Mouse (Mus musculus) small intestine, adult 2 months (tissue): ENCODE results near the gene Snx5. TPM values are rescaled to one million over a fixed set of nuclear protein-coding genes. Genes with fewer than 3 reads are reported as not detected.

Experiments used
- H3K27ac ChIP-seq: fragments of 200-500 bp; 2 replicates; pipeline ENCODE4 v1.5.1; 2012; ENCODE audit warnings: low read depth, low read length, control low read depth, inconsistent platforms; ENCODE audit not compliant: insufficient read depth
- H3K27me3 ChIP-seq: fragments of 200-500 bp; 2 replicates; pipeline ENCODE4 v1.6.1; 2012; ENCODE audit warnings: mild to moderate bottlenecking, moderate library complexity, low read length, inconsistent platforms; ENCODE audit not compliant: control insufficient read depth, insufficient read depth
- H3K36me3 ChIP-seq: fragments of 200-500 bp; 2 replicates; pipeline ENCODE4 v1.6.1; 2012; ENCODE audit warnings: mild to moderate bottlenecking, low read length, control low read depth, inconsistent platforms; ENCODE audit not compliant: control insufficient read depth, insufficient read depth
- H3K4me1 ChIP-seq: fragments of 200-500 bp; 2 replicates; pipeline ENCODE4 v1.6.1; 2012; ENCODE audit warnings: low read length, inconsistent platforms, mixed read lengths; ENCODE audit not compliant: control insufficient read depth, insufficient read depth, insufficient read length
- H3K4me3 ChIP-seq: fragments of 200-500 bp; 2 replicates; pipeline ENCODE4 v1.5.1; 2012; ENCODE audit warnings: low read depth, mild to moderate bottlenecking, control low read depth, inconsistent platforms, low read length, moderate library complexity
- CTCF ChIP-seq: fragments of 200-500 bp; IDR thresholded peaks from 2 replicates; pipeline ENCODE4 v1.5.1; 2012; ENCODE audit warnings: low read depth, mild to moderate bottlenecking, control low read depth, inconsistent platforms, low read length, moderate library complexity, mixed read lengths; ENCODE audit not compliant: insufficient replicate concordance, insufficient read length; ENCODE audit errors: extremely low read depth
- POLR2A ChIP-seq: fragments of 200-500 bp; IDR thresholded peaks from 2 replicates; pipeline ENCODE4 v1.6.1; 2012; ENCODE audit warnings: low read depth, mild to moderate bottlenecking, control low read depth, inconsistent platforms, low read length, moderate library complexity
- WGBS: fragments of 180-500 bp; shearing (Covaris S2); methylation state at CpG from one replicate; pipeline ENCODE4 v1.1.7; 2018; 5-methylcytosine and 5-hydroxymethylcytosine counted together
- polyA plus RNA-seq: library from polyadenylated mRNA; depleted of rRNA; stranded (reverse); fragments of >200 nt; gene quantifications from 2 replicates; pipeline ENCODE4 v1.2.3, GENCODE M21; 2012

Snx5 gene
- polyA plus RNA-seq, 1 experiment: 36.0 TPM

DNA sequence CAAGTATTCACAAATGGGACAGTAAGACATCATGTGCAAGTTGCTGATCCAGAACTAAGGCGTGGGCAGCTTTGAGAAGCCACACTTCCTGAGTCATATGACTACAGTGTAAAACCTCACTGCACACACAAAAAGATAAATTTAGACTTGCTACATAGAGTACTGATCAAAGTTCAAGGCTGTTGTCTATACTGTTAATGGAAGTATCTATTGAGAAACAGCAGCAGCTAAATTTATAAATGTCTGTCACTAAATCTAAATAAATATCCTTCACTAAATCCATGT lies 3.0 kb downstream of the Snx5 start:
- Histone ChIP-seq H3K4me3 (no peak overlapping the region), H3K27me3 (no peaks in the 10 kb centered on the region), H3K4me1 (peaks cover 6% of the 10 kb centered on the region; the same call in 1 of the 2 replicates), H3K27ac (peak overlapping the region; percentile 69; the same call in 1 of the 2 replicates), H3K36me3 (peaks cover 6% of the 10 kb centered on the region; the same call in 1 of the 2 replicates)
- TF ChIP-seq POLR2A (no peak), CTCF (no peak)
- WGBS: 9% methylated on average over 1 of the region's 1 CpGs

DNA sequence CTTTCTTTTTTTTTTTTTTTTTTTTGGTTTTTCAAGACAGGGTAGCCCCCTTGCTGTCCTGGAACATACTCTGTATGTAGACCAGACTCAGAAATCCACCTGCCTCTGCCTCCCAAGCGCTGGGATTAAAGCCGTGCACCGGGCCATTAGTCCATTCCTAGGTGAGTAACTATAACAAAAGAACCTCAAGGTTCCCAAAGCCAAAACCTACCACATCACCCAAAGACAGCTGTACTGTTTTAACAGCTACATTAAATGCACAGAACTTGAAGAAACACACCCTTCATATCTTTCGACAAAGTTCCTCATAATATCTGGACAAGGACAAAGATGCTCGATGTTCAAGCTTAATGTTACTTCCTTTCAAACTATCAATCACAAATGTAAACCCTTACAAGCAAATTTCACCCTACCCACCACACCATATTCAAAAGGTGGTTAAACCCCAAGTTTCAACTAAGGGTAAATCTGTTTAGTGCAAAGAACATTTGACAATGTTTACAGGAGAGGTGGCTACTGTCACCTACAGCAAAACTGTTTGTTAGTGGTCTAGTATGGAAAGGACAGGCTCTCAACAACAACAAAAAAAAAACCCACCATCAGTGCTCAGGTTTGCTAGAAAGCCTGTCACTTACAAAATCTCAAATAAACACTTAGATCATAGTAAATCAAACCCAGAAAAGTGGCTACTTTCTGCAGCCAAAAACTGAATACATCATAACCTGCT lies 3.5 kb downstream of the Snx5 start:
- no peak overlapping the region for H3K4me3 ChIP-seq
- peak overlapping the region; percentile 69 for H3K27ac ChIP-seq
- 28% methylated on average over 5 of the region's 5 CpGs for whole genome bisulfite sequencing

GRCm38 (mm10) chr2:144265916-144266683 lies 4.6 kb downstream of the Snx5 start:
- H3K4me1 ChIP-seq: peaks cover 6% of the 10 kb centered on the region; the same call in 1 of the 2 replicates
- 38% methylated on average over 4 of the region's 4 CpGs for WGBS
- H3K27me3 ChIP-seq: no peaks in the 10 kb centered on the region
- TF ChIP-seq CTCF (no peak), POLR2A (no peak)
- peaks cover 6% of the 10 kb centered on the region; the same call in 1 of the 2 replicates for H3K36me3 ChIP-seq
- H3K4me3 ChIP-seq: no peak overlapping the region
- H3K27ac ChIP-seq: no peak overlapping the region

More for the DNA sequence above, 3.5 kb downstream of the Snx5 start:
- H3K27me3 ChIP-seq: no peaks in the 10 kb centered on the region
- peaks cover 6% of the 10 kb centered on the region; the same call in 1 of the 2 replicates for H3K36me3 ChIP-seq
- H3K4me1 ChIP-seq: peaks cover 6% of the 10 kb centered on the region; the same call in 1 of the 2 replicates
- TF ChIP-seq CTCF (no peak), POLR2A (no peak)

DNA sequence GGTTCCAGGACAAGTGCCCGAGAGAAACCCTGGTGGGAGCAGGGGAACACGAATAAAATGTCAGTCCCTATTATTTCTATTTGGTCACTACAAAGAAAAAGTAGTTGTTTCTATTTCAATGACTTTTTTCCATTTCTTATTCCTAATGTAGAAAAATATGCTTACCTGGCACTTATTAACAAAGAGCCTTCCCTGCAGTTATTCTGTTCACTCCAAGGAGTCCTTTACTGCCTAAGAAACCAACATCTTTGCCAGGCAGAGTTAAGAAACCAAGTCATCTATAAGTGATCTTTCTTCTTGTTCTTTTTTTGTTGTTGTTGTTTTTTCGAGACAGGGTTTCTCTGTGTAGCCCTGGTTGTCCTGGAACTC lies 5.6 kb downstream of the Snx5 start:
- TF ChIP-seq POLR2A (no peak), CTCF (no peak)
- H3K4me1 ChIP-seq: peaks cover 6% of the 10 kb centered on the region; the same call in 1 of the 2 replicates
- H3K27ac ChIP-seq: peak overlapping the region; percentile 30
- peaks cover 13% of the 10 kb centered on the region for H3K36me3 ChIP-seq
- no peak overlapping the region for H3K4me3 ChIP-seq
- no peaks in the 10 kb centered on the region for H3K27me3 ChIP-seq
- WGBS: 44% methylated on average over 3 of the region's 3 CpGs

GRCm38 (mm10) chr2:144264398-144265119 lies 6.1 kb downstream of the Snx5 start:
- TF ChIP-seq CTCF (no peak), POLR2A (no peak)
- WGBS: 30% methylated on average over 5 of the region's 5 CpGs

GRCm38 (mm10) chr2:144262837-144263236 lies 7.9 kb downstream of the Snx5 start:
- TF ChIP-seq CTCF (no peak), POLR2A (no peak)
- peaks cover 31% of the 10 kb centered on the region for H3K36me3 ChIP-seq
- no peak overlapping the region for H3K4me3 ChIP-seq
- 48% methylated on average over 2 of the region's 2 CpGs for WGBS
- no peaks in the 10 kb centered on the region for H3K27me3 ChIP-seq
- H3K27ac ChIP-seq: no peak overlapping the region
- H3K4me1 ChIP-seq: peaks cover 6% of the 10 kb centered on the region; the same call in 1 of the 2 replicates

More at GRCm38 (mm10) chr2:144264398-144265119, 6.1 kb downstream of the Snx5 start:
- Histone ChIP-seq H3K27me3 (no peaks in the 10 kb centered on the region), H3K27ac (peak overlapping the region; percentile 30), H3K36me3 (peaks cover 15% of the 10 kb centered on the region), H3K4me1 (peaks cover 6% of the 10 kb centered on the region; the same call in 1 of the 2 replicates), H3K4me3 (no peak overlapping the region)

GRCm38 (mm10) chr2:144250111-144250510 lies 20.6 kb downstream of the Snx5 start:
- Histone ChIP-seq H3K27ac (no peak overlapping the region), H3K27me3 (no peaks in the 10 kb centered on the region), H3K4me1 (peaks cover 10% of the 10 kb centered on the region; the same call in 1 of the 2 replicates), H3K36me3 (peaks cover 50% of the 10 kb centered on the region), H3K4me3 (no peak overlapping the region)
- no peak for TF ChIP-seq POLR2A
- TF ChIP-seq CTCF: no peak
